Mouse (Mus musculus) forebrain, embryonic 13.5 days (tissue): ENCODE measurements around the gene Anks3. TPM values are rescaled to one million over a fixed set of nuclear protein-coding genes. Genes with fewer than 3 reads are reported as not detected.
A peak's percentile ranks its signal among the peaks of the same experiment; 100 is the strongest.

Experiments
- ATAC-seq: fragments of 200-750 bp; cut with Nextera tagmentation; 2 replicates; pipeline ENCODE4 v1.8.0; 2017
- H3K27ac ChIP-seq: fragments of 300-500 bp; sonication (generic); 2 replicates; pipeline ENCODE4 v1.5.1; 2015; ENCODE audit warnings: inconsistent platforms, mild to moderate bottlenecking, moderate library complexity
- H3K27me3 ChIP-seq: fragments of 300-500 bp; sonication (generic); 2 replicates; pipeline ENCODE4 v1.6.1; 2015; ENCODE audit warnings: mild to moderate bottlenecking, inconsistent platforms
- H3K36me3 ChIP-seq: fragments of 300-500 bp; sonication (generic); 2 replicates; pipeline ENCODE4 v1.6.1; 2015; ENCODE audit warnings: mild to moderate bottlenecking, inconsistent platforms; ENCODE audit not compliant: poor library complexity, severe bottlenecking
- H3K4me1 ChIP-seq: fragments of 300-500 bp; sonication (generic); 2 replicates; pipeline ENCODE4 v1.6.1; 2015; ENCODE audit warnings: inconsistent platforms
- H3K4me2 ChIP-seq: fragments of 300-500 bp; sonication (generic); 2 replicates; pipeline ENCODE4 v1.6.1; 2015; ENCODE audit warnings: inconsistent platforms, mild to moderate bottlenecking, moderate library complexity
- H3K4me3 ChIP-seq: fragments of 300-500 bp; sonication (generic); 2 replicates; pipeline ENCODE4 v1.5.1; 2015; ENCODE audit warnings: mild to moderate bottlenecking, inconsistent platforms
- H3K9ac ChIP-seq: fragments of 300-500 bp; sonication (generic); 2 replicates; pipeline ENCODE4 v1.6.1; 2015; ENCODE audit warnings: mild to moderate bottlenecking, inconsistent platforms
- H3K9me3 ChIP-seq: fragments of 300-500 bp; sonication (generic); replicated peaks from 2 replicates; pipeline ENCODE4 v1.6.1; 2016; ENCODE audit warnings: inconsistent platforms
- WGBS: fragments of 180-500 bp; shearing (Covaris S2); methylation state at CpG from one replicate; pipeline ENCODE4 v1.1.7; 2015; 5-methylcytosine and 5-hydroxymethylcytosine counted together
- polyA plus RNA-seq: library from polyadenylated mRNA; unstranded; fragments of >200 nt; fragmentation: Nextera tagmentation; extraction: Ambion mirVana; gene quantifications from 2 replicates; pipeline ENCODE4 v1.2.1, GENCODE M21; 2015

Anks3 gene
- polyA plus RNA-seq, 1 experiment from 2014 or later: 64.1 TPM

- Histone ChIP-seq H3K27ac (no peak overlapping the region), H3K4me3 (no peak overlapping the region), H3K9me3 (no peaks in the 10 kb centered on the region), H3K36me3 (no peaks in the 10 kb centered on the region), H3K4me2 (no peak overlapping the region), H3K9ac (no peak overlapping the region), H3K4me1 (no peaks in the 10 kb centered on the region), H3K27me3 (no peaks in the 10 kb centered on the region)
- WGBS: 74% methylated on average over 4 of the region's 4 CpGs
- no peak for ATAC-seq
Measured at GRCm38 (mm10) chr16:4993276-4993675, 29.3 kb upstream of the Anks3 start.

GRCm38 (mm10) chr16:4984717-4985116 lies 20.7 kb upstream of the Anks3 start:
- H3K4me3 ChIP-seq: no peak overlapping the region
- no peak overlapping the region for H3K9ac ChIP-seq
- no peak overlapping the region for H3K4me2 ChIP-seq
- WGBS: 93% methylated on average over 12 of the region's 12 CpGs
- no peak overlapping the region for H3K27ac ChIP-seq
- no peak for ATAC-seq
- no peaks in the 10 kb centered on the region for H3K36me3 ChIP-seq
- H3K4me1 ChIP-seq: no peaks in the 10 kb centered on the region
- no peaks in the 10 kb centered on the region for H3K27me3 ChIP-seq
- H3K9me3 ChIP-seq: no peaks in the 10 kb centered on the region

- no peak overlapping the region for H3K4me2 ChIP-seq
- H3K27ac ChIP-seq: no peak overlapping the region
- WGBS: 71% methylated on average over 4 of the region's 4 CpGs
- no peaks in the 10 kb centered on the region for H3K27me3 ChIP-seq
- no peak overlapping the region for H3K4me3 ChIP-seq
- no peak overlapping the region for H3K9ac ChIP-seq
- H3K36me3 ChIP-seq: no peaks in the 10 kb centered on the region
- no peaks in the 10 kb centered on the region for H3K4me1 ChIP-seq
- peak; percentile 62; the same call in 1 of the 2 replicates for ATAC-seq
- no peaks in the 10 kb centered on the region for H3K9me3 ChIP-seq
Measured at GRCm38 (mm10) chr16:4979755-4980380, 15.9 kb upstream of the Anks3 start.

- ATAC-seq: no peak
- H3K9ac ChIP-seq: 0 out of 2 replicates have a peak overlapping the region, but pooled peaks have one; percentile 8
- H3K36me3 ChIP-seq: no peaks in the 10 kb centered on the region
- no peaks in the 10 kb centered on the region for H3K27me3 ChIP-seq
- no peak overlapping the region for H3K4me2 ChIP-seq
- 74% methylated on average over 5 of the region's 5 CpGs for WGBS
- no peaks in the 10 kb centered on the region for H3K9me3 ChIP-seq
- no peak overlapping the region for H3K4me3 ChIP-seq
- no peaks in the 10 kb centered on the region for H3K4me1 ChIP-seq
- no peak overlapping the region for H3K27ac ChIP-seq
Measured at GRCm38 (mm10) chr16:4978275-4979051, 14.5 kb upstream of the Anks3 start.

GRCm38 (mm10) chr16:4976180-4976579 lies 12.2 kb upstream of the Anks3 start:
- ATAC-seq: no peak
- WGBS: 74% methylated on average over 2 of the region's 2 CpGs
- no peak overlapping the region for H3K4me3 ChIP-seq
- H3K4me1 ChIP-seq: no peaks in the 10 kb centered on the region
- no peak overlapping the region for H3K27ac ChIP-seq
- no peaks in the 10 kb centered on the region for H3K36me3 ChIP-seq
- H3K27me3 ChIP-seq: no peaks in the 10 kb centered on the region
- no peak overlapping the region for H3K9ac ChIP-seq
- no peaks in the 10 kb centered on the region for H3K9me3 ChIP-seq
- H3K4me2 ChIP-seq: no peak overlapping the region

GRCm38 (mm10) chr16:4974521-4974920 lies 10.5 kb upstream of the Anks3 start:
- ATAC-seq: no peak
- WGBS: 85% methylated on average over 5 of the region's 5 CpGs
- Histone ChIP-seq H3K4me1 (no peaks in the 10 kb centered on the region), H3K36me3 (no peaks in the 10 kb centered on the region), H3K27ac (no peak overlapping the region), H3K4me3 (no peak overlapping the region), H3K9ac (no peak overlapping the region), H3K27me3 (no peaks in the 10 kb centered on the region), H3K9me3 (no peaks in the 10 kb centered on the region), H3K4me2 (no peak overlapping the region)

GRCm38 (mm10) chr16:4971626-4972025 lies 7.6 kb upstream of the Anks3 start:
- no peak overlapping the region for H3K4me3 ChIP-seq
- no peaks in the 10 kb centered on the region for H3K9me3 ChIP-seq
- no peak overlapping the region for H3K9ac ChIP-seq
- WGBS: 89% methylated on average over 4 of the region's 4 CpGs
- no peak overlapping the region for H3K4me2 ChIP-seq
- no peak overlapping the region for H3K27ac ChIP-seq
- no peak for ATAC-seq
- H3K4me1 ChIP-seq: no peaks in the 10 kb centered on the region
- H3K36me3 ChIP-seq: 0 out of 2 replicates have a peak, but pooled peaks cover 9% of the 10 kb centered on the region
- no peaks in the 10 kb centered on the region for H3K27me3 ChIP-seq

- no peaks in the 10 kb centered on the region for H3K9me3 ChIP-seq
- no peak overlapping the region for H3K27ac ChIP-seq
- WGBS: 85% methylated on average over 5 of the region's 5 CpGs
- no peak overlapping the region for H3K9ac ChIP-seq
- H3K4me3 ChIP-seq: no peak overlapping the region
- H3K27me3 ChIP-seq: no peaks in the 10 kb centered on the region
- 0 out of 2 replicates have a peak, but pooled peaks cover 9% of the 10 kb centered on the region for H3K36me3 ChIP-seq
- peaks cover 17% of the 10 kb centered on the region for H3K4me1 ChIP-seq
- no peak overlapping the region for H3K4me2 ChIP-seq
- no peak for ATAC-seq
Measured at GRCm38 (mm10) chr16:4969055-4969843, 5.2 kb upstream of the Anks3 start.

GRCm38 (mm10) chr16:4968426-4968825 lies 4.4 kb upstream of the Anks3 start:
- no peak overlapping the region for H3K4me3 ChIP-seq
- H3K36me3 ChIP-seq: 0 out of 2 replicates have a peak, but pooled peaks cover 9% of the 10 kb centered on the region
- H3K27me3 ChIP-seq: no peaks in the 10 kb centered on the region
- no peak overlapping the region for H3K27ac ChIP-seq
- 79% methylated on average over 3 of the region's 3 CpGs for WGBS
- no peak overlapping the region for H3K4me2 ChIP-seq
- no peaks in the 10 kb centered on the region for H3K9me3 ChIP-seq
- H3K4me1 ChIP-seq: peaks cover 18% of the 10 kb centered on the region
- no peak overlapping the region for H3K9ac ChIP-seq
- no peak for ATAC-seq

- WGBS: 90% methylated on average over 8 of the region's 8 CpGs
- Histone ChIP-seq H3K9ac (0 out of 2 replicates have a peak overlapping the region, but pooled peaks have one; percentile 92), H3K9me3 (no peaks in the 10 kb centered on the region), H3K36me3 (0 out of 2 replicates have a peak, but pooled peaks cover 9% of the 10 kb centered on the region), H3K4me1 (peaks cover 34% of the 10 kb centered on the region), H3K27me3 (no peaks in the 10 kb centered on the region), H3K4me3 (peak overlapping the region; percentile 92), H3K27ac (no peak overlapping the region), H3K4me2 (peak overlapping the region; percentile 88)
- no peak for ATAC-seq
Measured at GRCm38 (mm10) chr16:4965392-4966129, 1.6 kb upstream of the Anks3 start.

- no peaks in the 10 kb centered on the region for H3K9me3 ChIP-seq
- WGBS: 25% methylated on average over 13 of the region's 13 CpGs
- peaks cover 34% of the 10 kb centered on the region for H3K4me1 ChIP-seq
- H3K9ac ChIP-seq: peak overlapping the region; percentile 92
- H3K27me3 ChIP-seq: no peaks in the 10 kb centered on the region
- H3K4me3 ChIP-seq: peak overlapping the region; percentile 92
- peak overlapping the region; percentile 88 for H3K4me2 ChIP-seq
- no peak for ATAC-seq
- H3K36me3 ChIP-seq: peaks cover 15% of the 10 kb centered on the region
- peak overlapping the region; percentile 81 for H3K27ac ChIP-seq
Measured at GRCm38 (mm10) chr16:4964731-4965391, 856 bp upstream of the Anks3 start.
